25 mouse cellular contexts compared by ENCODE assay signal in the genomic region with DNA sequence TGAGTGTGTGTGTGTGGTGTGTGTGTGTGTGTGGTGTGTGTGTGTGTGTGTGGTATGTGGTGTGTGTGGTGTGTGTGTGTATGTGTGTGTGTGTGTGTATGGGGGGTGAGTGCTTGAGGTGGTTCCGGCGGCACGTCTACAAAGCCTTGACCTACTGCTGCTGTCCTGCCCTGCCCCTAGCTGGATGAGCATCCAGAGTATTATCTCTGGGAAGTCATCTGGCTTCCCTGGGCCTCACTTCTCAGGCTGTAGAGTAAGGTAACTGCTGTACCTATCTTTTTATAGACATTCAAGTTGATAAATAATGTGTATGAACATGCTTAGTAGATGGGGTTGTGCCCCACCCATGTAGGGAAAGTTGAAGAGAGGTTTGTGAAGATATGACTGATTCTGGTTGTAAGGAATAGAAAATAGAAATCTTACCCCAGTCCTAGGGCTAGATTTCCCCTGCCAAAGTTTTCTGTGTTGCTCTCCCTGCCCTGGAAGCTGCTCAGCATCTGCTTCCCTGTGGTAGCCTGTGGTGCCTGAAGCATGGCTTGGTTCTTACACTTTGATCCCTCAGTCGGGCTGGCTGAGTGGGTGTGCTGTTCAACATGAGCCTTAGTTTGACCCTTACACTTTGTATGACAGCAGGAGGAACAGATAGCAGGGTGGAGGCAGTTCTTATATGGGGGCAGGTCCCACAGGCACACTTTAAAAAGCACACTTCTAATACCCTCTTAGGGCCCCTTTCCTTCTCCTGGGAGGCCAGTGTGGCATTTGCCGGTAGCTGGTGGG. TPM values are rescaled to one million over a fixed set of nuclear protein-coding genes. Genes with fewer than 3 reads are reported as not detected.
DNase-seq lines count a peak whose midpoint lies in the region; ATAC-seq and TF ChIP-seq lines count a peak whose summit lies in the region.
"Had no signal": no experiment of that assay in that cellular context is flagged by ENCODE, and none has a peak within 500 bp of the region (broad histone marks: within the 10 kb centered on the region; RNA-seq: fewer than 3 reads in every experiment).

No protein-coding gene starts in this region.

- peak; percentile 26 for DNase-seq in kidney, adult 2 months
- DNase-seq in kidney, adult 8-10 months = no peak
- no peak for DNase-seq in layer of hippocampus, adult 9-10 months (ENCODE audit: low spot score)
- DNase-seq in limb, embryonic 10.5 days (ENCODE audit: low spot score) = no peak
- DNase-seq in lung, postnatal 10 days = no peak
- DNase-seq: adrenal gland, postnatal 36 days; cerebellum, adult 11 months; kidney, postnatal 10 days; right cerebral cortex, adult 18-20 months; right cerebral cortex, postnatal 4 days; thymus, adult 2 months; thymus, postnatal 4 days had no signal

- 78% methylated on average over 5 of the region's 5 CpGs for WGBS in kidney, adult 2 months
- 47% methylated on average over 5 of the region's 5 CpGs for WGBS in intestine, postnatal 0 days
- 53% methylated on average over 5 of the region's 5 CpGs for WGBS in liver, embryonic 15.5 days (ENCODE audit: insufficient replicate concordance)
- WGBS in limb, embryonic 10.5 days = 89% methylated on average over 5 of the region's 5 CpGs

- H3K9ac ChIP-seq in intestine, postnatal 0 days (ENCODE audit: low read depth, low read length) = no peak overlapping the region
- H3K9ac ChIP-seq in liver, embryonic 15.5 days = no peak overlapping the region
- H3K9ac ChIP-seq: hindbrain, embryonic 14.5 days; limb, embryonic 13.5 days; lung, embryonic 15.5 days; neural tube, embryonic 15.5 days had no signal

- no peak overlapping the region for H3K27ac ChIP-seq in kidney, adult 2 months (ENCODE audit: insufficient read depth, low read depth, low read length)
- peak overlapping the region; percentile 64 for H3K27ac ChIP-seq in intestine, postnatal 0 days (ENCODE audit: low read depth, low read length)
- peak overlapping the region; percentile 69 for H3K27ac ChIP-seq in liver, embryonic 15.5 days (replicated peaks)
- no peak overlapping the region for H3K27ac ChIP-seq in limb, embryonic 10.5 days
- H3K27ac ChIP-seq: embryonic facial prominence, embryonic 10.5 days; hindbrain, embryonic 14.5 days; limb, embryonic 13.5 days; lung, embryonic 15.5 days; macrophage; neural tube, embryonic 15.5 days; stomach, postnatal 0 days had no signal

- no peak overlapping the region for H3K4me3 ChIP-seq in kidney, adult 2 months (ENCODE audit: insufficient read depth, low read depth, low read length)
- no peak overlapping the region for H3K4me3 ChIP-seq in intestine, postnatal 0 days (ENCODE audit: low read depth, low read length)
- no peak overlapping the region for H3K4me3 ChIP-seq in liver, embryonic 15.5 days (replicated peaks)
- no peak overlapping the region for H3K4me3 ChIP-seq in limb, embryonic 10.5 days
- H3K4me3 ChIP-seq: embryonic facial prominence, embryonic 10.5 days; limb, embryonic 13.5 days; lung, embryonic 15.5 days; neural tube, embryonic 15.5 days had no signal

- no peaks in the 10 kb centered on the region for H3K9me3 ChIP-seq in intestine, postnatal 0 days (ENCODE audit: control insufficient read depth)
- no peaks in the 10 kb centered on the region for H3K9me3 ChIP-seq in liver, embryonic 15.5 days (replicated peaks)
- H3K9me3 ChIP-seq in limb, embryonic 10.5 days (replicated peaks) = no peaks in the 10 kb centered on the region
- H3K9me3 ChIP-seq: embryonic facial prominence, embryonic 10.5 days; limb, embryonic 13.5 days; lung, embryonic 15.5 days; neural tube, embryonic 15.5 days had no signal

- ATAC-seq in intestine, postnatal 0 days = peak; percentile 80
- ATAC-seq in liver, embryonic 15.5 days (ENCODE audit: insufficient read depth) = peak; percentile 51
- ATAC-seq: inflammation-experienced regulatory T-cells, adult 6 months; midbrain, embryonic 16.5 days had no signal

- no peaks in the 10 kb centered on the region for H3K27me3 ChIP-seq in kidney, adult 2 months (replicated peaks; ENCODE audit: control insufficient read depth, insufficient read depth, low read length)
- H3K27me3 ChIP-seq in intestine, postnatal 0 days (replicated peaks; ENCODE audit: control insufficient read depth, insufficient read depth, low read length) = no peaks in the 10 kb centered on the region
- H3K27me3 ChIP-seq in liver, embryonic 15.5 days = no peaks in the 10 kb centered on the region
- H3K27me3 ChIP-seq in limb, embryonic 10.5 days (ENCODE audit: low read depth, poor library complexity, severe bottlenecking) = no peaks in the 10 kb centered on the region
- H3K27me3 ChIP-seq: limb, embryonic 13.5 days; lung, embryonic 15.5 days; neural tube, embryonic 15.5 days had no signal

- H3K36me3 ChIP-seq in kidney, adult 2 months (ENCODE audit: control insufficient read depth, insufficient read depth, low read length) = no peaks in the 10 kb centered on the region
- H3K36me3 ChIP-seq in intestine, postnatal 0 days (ENCODE audit: control insufficient read depth, insufficient read depth) = peaks cover 7% of the 10 kb centered on the region; the same call in 1 of the 2 replicates
- peaks cover 43% of the 10 kb centered on the region for H3K36me3 ChIP-seq in liver, embryonic 15.5 days (replicated peaks)
- H3K36me3 ChIP-seq in limb, embryonic 10.5 days = peaks cover 46% of the 10 kb centered on the region

- peak overlapping the region; percentile 32; the same call in 1 of the 2 replicates for H3K4me2 ChIP-seq in intestine, postnatal 0 days (replicated peaks; ENCODE audit: low read depth)
- H3K4me2 ChIP-seq in liver, embryonic 15.5 days = peak overlapping the region; percentile 18
- H3K4me2 ChIP-seq: hindbrain, embryonic 14.5 days; limb, embryonic 13.5 days; lung, embryonic 15.5 days; neural tube, embryonic 15.5 days had no signal

- no peak for TF ChIP-seq POLR2A in kidney, adult 2 months (IDR thresholded peaks at IDR 0.05; ENCODE audit: low read depth, low read length)

- H3K4me1 ChIP-seq in kidney, adult 2 months (ENCODE audit: control insufficient read depth, insufficient read depth, low read length) = no peaks in the 10 kb centered on the region
- H3K4me1 ChIP-seq in intestine, postnatal 0 days (replicated peaks; ENCODE audit: control insufficient read depth, insufficient read depth, low read length) = 0 out of 2 replicates have a peak, but pooled peaks cover 4% of the 10 kb centered on the region
- peaks cover 30% of the 10 kb centered on the region for H3K4me1 ChIP-seq in liver, embryonic 15.5 days (replicated peaks)
- no peaks in the 10 kb centered on the region for H3K4me1 ChIP-seq in limb, embryonic 10.5 days
- H3K4me1 ChIP-seq: limb, embryonic 13.5 days; lung, embryonic 15.5 days; neural tube, embryonic 15.5 days had no signal

- TF ChIP-seq CTCF in kidney, adult 2 months (conservative IDR thresholded peaks at IDR 0.05; ENCODE audit: insufficient read depth, insufficient read length, low read depth, low read length) = no peak
- no peak for TF ChIP-seq CTCF in intestine, postnatal 0 days (IDR thresholded peaks at IDR 0.05; ENCODE audit: low read depth)

RNA-seq across cellular contexts. Expression of gene Nfatc3, which starts 10.6 kb away (rescaled TPM):
- polyA plus RNA-seq in kidney, adult 2 months (2012; rRNA removed) = 18.6 and 19.5 TPM in 2 replicates
- polyA plus RNA-seq in intestine, postnatal 0 days (2015; fragmentation: Nextera tagmentation; extraction: Ambion mirVana) = 3.1 and 4.1 TPM in 2 replicates
- 2.6 and 3.0 TPM in 2 replicates for polyA plus RNA-seq in liver, embryonic 15.5 days (2015; fragmentation: Nextera tagmentation; extraction: Ambion mirVana)
- 7.9 TPM in 2 replicates for polyA plus RNA-seq in limb, embryonic 10.5 days (2016; fragmentation: Nextera tagmentation; extraction: Ambion mirVana)

RNA-seq across cellular contexts. Expression of gene Ddx28, which starts 36.4 kb away (rescaled TPM):
- 8.0 and 8.4 TPM in 2 replicates for polyA plus RNA-seq in kidney, adult 2 months (2012; rRNA removed)
- polyA plus RNA-seq in intestine, postnatal 0 days (2015; fragmentation: Nextera tagmentation; extraction: Ambion mirVana) = 7.5 and 8.5 TPM in 2 replicates
- 9.8 and 10.0 TPM in 2 replicates for polyA plus RNA-seq in liver, embryonic 15.5 days (2015; fragmentation: Nextera tagmentation; extraction: Ambion mirVana)
- 22.8 and 23.2 TPM in 2 replicates for polyA plus RNA-seq in limb, embryonic 10.5 days (2016; fragmentation: Nextera tagmentation; extraction: Ambion mirVana)

RNA-seq across cellular contexts. Expression of gene Dpep2nb, which starts 42.3 kb away (rescaled TPM):
- polyA plus RNA-seq in kidney, adult 2 months (2012; rRNA removed) = 0.06 TPM in 1 of 2 replicates, not detected in the other
- not detected in 2 replicates for polyA plus RNA-seq in intestine, postnatal 0 days (2015; fragmentation: Nextera tagmentation; extraction: Ambion mirVana)
- polyA plus RNA-seq in liver, embryonic 15.5 days (2015; fragmentation: Nextera tagmentation; extraction: Ambion mirVana) = not detected in 2 replicates
- 0.21 TPM in 1 of 2 replicates, not detected in the other for polyA plus RNA-seq in limb, embryonic 10.5 days (2016; fragmentation: Nextera tagmentation; extraction: Ambion mirVana)
- polyA plus RNA-seq: CD4-positive, CD25-positive, alpha-beta regulatory T cell, adult 4 months; embryonic facial prominence, embryonic 10.5 days; heart, embryonic 14.5 days; hindbrain, embryonic 14.5 days; inflammation-experienced regulatory T-cells, adult 6 months; limb, embryonic 13.5 days; lung, embryonic 15.5 days; macrophage; stomach, postnatal 0 days; thymus, adult 2 months had no signal

RNA-seq across cellular contexts. Expression of gene Dus2, which starts 56.9 kb away (rescaled TPM):
- 10.2 and 11.6 TPM in 2 replicates for polyA plus RNA-seq in kidney, adult 2 months (2012; rRNA removed)
- 7.6 and 8.3 TPM in 2 replicates for polyA plus RNA-seq in intestine, postnatal 0 days (2015; fragmentation: Nextera tagmentation; extraction: Ambion mirVana)
- polyA plus RNA-seq in liver, embryonic 15.5 days (2015; fragmentation: Nextera tagmentation; extraction: Ambion mirVana) = 10.5 and 12.0 TPM in 2 replicates
- 23.3 and 23.7 TPM in 2 replicates for polyA plus RNA-seq in limb, embryonic 10.5 days (2016; fragmentation: Nextera tagmentation; extraction: Ambion mirVana)

Comparison
In these comparisons a context has a peak if more than half of its experiments do, and no peak if none do; other contexts are left out.
1. H3K27ac ChIP-seq: peak in intestine, postnatal 0 days (single experiment) and liver, embryonic 15.5 days (single experiment); none in kidney, adult 2 months (single experiment) and limb, embryonic 10.5 days (single experiment).